Mouse (Mus musculus): ENCODE measurements around the gene Ralb.

- no peak for TF ChIP-seq EP300 (IDR thresholded peaks at IDR 0.05)
- no peak for TF ChIP-seq CTCF (IDR thresholded peaks at IDR 0.05)
These were observed 40.6 kb upstream of the Ralb start for GRCm38 (mm10) chr1:119545164-119545563.
